Mouse (Mus musculus) cortical plate, adult 2 months (tissue): ENCODE results near the gene Cep135.

ENCODE experiments used
- CTCF ChIP-seq: fragments of 200-500 bp; IDR thresholded peaks from 2 replicates; pipeline ENCODE4 v1.5.1; 2011; ENCODE audit warnings: mild to moderate bottlenecking, control low read depth, low read length; ENCODE audit not compliant: insufficient read depth; ENCODE audit errors: extremely low read depth
- POLR2A ChIP-seq: fragments of 200-500 bp; IDR thresholded peaks from 2 replicates; pipeline ENCODE4 v1.6.1; 2011; ENCODE audit warnings: mild to moderate bottlenecking, low read length, control low read depth; ENCODE audit not compliant: insufficient read depth; ENCODE audit errors: extremely low read depth

- TF ChIP-seq POLR2A (no peak), CTCF (no peak)
Observed at GRCm38 (mm10) chr5:76591885-76592284, 3.4 kb downstream of the Cep135 start.
